Mouse (Mus musculus) retina, postnatal 7 days (tissue): Measurements from ENCODE around the gene Dnah5.

Experiments used
- DNase-seq: peaks from one replicate; pipeline ENCODE4 v3.0.0-alpha.2; 2012; ENCODE audit warnings: low read depth, low spot score

The Dnah5 gene

DNA sequence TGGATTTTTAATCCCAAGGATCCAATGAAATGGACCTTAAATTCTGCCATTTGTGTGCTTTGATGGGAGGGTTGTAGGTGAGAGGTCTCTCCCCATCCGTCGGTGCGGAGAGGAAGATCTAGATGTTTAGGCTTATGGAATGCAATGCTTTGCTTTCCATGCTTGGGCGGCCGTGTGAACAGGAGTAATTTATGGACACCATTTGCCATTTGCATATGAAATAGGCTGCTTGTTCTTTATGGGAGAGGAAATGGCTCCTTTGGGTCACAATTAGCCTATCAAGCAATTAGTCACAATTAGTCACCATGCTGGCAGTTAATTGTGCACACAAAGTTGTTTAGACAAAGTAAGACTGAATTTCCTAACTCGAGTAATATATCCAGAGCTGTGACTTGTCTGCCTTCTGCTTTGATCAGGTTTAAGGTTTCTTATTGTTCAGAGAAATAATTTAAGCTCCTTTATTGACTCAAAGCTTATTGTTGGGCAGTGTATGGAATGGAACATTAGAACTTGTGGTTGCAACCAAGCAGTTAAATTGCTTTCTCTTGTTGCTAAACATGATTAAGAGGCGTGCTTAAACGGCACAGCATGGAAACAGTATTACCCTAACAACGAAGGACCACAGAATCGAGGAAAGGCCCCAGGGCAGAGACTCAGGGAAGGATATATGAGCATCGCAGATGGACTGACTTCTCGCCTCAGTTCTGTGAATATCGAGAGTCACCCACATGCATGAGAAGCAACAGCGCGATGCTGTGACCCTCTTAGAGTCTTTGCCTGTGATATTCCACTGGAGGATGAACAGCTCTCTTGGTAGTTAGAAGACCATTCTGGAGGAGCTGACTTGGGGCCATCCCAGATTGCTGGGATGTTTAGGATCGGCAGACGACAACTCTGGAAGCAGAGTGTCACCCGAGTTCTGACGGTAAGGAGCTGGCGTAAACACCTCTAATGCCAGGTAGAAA, at the start of gene Dnah5:
Gene Dnah5 (plus strand): TSS at position 642 of the 965 bp plus-strand sequence.
- DNase-seq, result no peak

DNA sequence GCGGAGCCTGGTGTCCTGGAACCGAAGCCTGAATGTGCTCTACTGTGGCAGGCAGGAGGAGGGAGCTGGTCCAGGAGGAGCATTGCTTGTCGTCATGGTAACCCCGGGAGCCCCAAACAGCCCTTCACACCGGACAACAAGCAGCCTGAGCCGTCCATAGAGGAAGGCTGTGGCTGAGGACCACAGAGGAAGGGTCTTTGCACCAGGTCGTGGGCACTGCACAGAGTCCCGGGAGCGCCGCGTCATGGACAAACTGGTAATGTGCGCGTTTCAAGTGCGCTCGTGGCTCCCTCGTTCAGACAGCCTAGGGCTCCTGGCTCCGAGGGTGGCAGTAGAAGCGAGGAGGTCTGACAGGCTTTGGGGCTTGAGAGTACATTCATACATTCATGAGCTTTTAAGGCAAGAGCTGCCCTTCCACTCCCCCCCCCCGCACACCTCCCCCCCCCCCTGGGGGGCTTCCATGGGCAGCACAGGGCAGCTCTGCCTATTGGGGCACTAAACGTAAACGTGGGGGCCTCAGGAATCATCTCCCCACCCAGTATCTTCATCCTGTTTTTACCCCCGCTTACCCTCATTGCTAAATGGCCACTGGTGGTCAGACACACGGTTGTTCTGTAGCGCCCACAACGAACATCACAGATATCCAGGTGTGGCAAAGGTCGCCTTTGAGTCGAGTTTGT, 48.6 kb upstream of the Dnah5 start:
- no peak for DNase-seq

DNA sequence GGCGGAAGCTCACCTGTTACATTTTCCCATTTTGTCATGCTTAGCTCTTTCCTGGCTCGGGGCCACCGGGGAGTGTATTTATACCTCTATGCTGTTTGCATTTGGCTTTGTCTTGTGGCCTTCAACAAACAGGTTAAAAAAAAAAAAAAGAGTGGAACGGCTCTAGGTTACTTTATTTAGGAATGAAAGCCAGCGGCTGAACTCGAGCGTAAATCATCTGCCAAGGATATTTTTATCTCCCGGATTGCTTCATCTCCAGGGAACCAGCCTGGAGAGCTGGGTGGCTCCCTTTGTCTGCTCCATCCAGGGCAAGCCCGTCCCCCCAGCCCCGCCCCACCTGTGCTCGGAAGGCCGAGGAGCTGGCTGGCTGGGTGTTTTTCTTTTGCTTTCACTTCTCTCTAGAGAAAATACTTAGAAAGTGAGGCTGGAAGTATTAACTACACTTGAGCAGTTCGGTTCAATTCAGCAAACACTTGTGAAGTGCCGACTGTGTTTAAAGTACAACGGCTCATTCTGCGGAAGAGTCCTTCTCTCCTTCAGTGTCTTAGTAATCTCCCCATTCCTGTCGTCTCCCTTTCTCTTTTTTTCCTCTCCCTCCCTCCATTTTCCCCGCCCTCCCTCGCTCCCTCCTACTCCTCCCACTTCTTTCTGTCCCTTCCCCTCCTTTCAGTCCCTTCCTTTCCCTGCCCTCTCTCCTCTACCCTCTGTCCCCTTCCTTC, 44.6 kb upstream of the Dnah5 start:
- no peak for DNase-seq

DNA sequence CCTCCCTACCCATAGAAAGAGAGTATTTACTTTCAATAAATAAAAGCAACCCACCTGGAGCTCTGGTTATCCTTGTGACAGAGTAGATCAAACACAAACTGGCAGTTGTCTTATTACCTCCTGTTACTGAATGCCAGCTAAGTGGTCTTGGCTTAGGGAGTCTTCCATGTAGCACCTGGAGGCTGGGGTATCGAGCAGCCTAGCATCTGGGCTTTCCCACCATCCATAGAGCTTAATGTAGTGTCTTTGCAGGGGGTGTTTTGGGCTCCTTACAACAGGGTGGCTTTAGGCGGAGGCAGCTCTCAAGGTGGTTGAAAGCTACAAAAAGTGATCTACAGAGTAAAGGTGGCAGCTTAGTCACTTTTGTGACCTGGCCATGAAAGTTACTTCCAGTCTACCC, 41.3 kb upstream of the Dnah5 start:
- no peak for DNase-seq

DNA sequence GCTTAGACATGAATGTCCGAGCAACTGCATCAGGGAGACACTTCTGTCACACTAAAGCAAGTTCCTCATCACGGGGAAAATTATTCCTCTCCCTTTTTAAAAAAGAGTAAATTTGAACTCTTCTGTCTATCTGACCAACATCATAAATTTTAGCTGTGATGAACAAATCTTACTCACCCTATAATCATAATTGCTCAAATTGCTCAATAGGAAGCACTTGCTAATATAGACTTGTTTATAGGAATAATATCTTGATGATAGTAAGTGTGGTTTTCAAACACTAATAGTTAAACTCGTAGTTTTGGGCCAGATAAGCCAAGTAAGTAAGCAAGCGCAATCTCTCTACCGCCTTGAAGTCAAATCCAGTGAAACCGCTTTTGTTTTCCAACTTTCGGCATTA, 38.3 kb upstream of the Dnah5 start:
- no peak for DNase-seq

DNA sequence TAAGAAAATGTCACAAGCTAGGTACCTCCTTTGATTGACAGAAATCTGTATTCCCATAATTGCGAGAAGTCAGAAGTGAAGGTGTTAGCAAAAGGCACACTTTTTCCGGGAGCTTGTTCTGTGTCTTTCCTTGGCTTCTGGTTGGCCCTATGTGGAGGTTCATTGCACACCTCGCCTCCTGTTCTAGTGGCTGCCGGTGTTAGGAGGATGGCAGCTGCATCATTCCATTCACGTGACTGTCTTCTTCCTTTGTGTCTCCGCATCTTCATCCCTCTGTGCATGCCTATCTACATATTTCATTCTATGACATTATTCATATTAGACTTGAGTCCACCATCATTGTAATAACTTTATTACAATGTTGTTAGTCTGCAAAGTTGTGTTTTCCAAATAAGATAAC, 37.5 kb upstream of the Dnah5 start:
- no peak for DNase-seq

DNA sequence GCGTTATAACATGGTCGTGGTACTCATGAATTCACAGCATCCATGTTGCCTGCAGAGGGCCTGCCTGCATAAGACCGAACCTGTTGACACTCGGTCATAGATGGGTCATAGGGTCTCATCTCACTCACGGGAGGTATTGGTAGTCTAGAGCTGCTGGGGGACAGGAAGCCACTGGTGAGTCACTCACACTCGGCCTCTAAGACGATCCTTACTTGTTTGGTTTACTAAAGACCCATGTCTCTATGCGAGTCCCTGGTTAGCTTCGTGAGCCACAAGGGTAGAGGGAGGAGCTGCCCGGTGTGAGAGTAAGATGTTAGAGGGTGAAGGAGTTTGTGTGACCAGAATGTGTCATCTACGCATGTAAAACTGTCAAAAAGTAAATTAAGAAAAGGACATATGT, 24.6 kb upstream of the Dnah5 start:
- no peak for DNase-seq

DNA sequence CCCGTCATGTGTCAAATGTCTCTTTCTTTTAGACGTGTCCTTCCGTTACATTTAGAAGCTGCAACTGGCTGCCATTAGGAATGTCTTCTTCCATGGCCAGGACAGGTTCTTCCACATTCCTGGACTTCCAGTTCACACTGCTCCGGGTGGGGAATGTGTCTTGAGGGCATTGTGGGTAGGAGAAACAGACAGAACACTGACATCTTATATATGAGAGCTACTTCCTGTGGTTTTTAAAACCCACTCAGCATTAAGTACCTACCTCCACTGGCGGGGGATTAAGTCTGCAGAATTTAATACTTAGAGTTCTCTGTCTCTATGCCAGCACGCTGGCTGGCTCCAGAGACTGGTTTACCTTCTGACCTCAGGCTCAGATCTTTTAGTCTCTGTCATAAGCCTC, 24.0 kb upstream of the Dnah5 start:
- DNase-seq, result no peak

DNA sequence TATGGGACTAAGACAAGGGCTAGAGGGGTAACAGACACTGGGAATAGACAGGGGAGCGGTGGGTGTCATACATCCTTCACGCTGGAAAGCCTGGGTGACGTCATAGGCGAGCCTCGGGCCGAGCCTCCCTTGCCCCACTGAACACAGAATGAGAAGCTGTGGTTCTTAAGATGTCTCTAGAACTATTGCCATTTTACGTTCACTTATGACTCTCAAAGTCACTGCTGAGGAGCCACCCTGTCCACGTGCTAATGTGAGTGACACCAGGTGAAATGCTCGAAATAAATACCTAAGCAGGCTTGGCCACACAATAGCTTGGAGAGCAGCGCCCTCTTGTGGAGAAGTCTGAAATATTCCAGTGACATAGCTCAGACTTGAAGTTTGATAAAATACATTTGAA, 21.7 kb upstream of the Dnah5 start:
- DNase-seq, result peak; percentile 71

DNA sequence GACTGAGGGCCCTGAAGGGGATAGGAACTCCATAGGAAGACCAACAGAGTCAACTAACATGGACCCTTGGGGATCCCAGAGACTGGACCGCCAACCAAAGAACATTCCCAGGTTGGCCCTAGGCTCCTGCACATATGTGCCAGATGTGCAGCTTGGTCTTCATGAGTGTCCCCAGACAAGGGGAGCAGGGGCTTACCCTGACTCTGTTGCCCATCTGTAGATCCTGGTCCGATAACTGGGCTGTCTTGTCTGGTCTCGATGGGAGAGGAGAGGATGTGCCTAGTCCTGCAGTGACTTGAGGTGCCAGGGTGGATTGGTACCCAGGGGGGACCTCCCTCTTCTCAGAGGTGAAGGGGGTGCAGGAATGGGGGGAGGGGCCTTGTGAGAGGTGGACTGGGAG, 21.0 kb upstream of the Dnah5 start:
- no peak for DNase-seq

DNA sequence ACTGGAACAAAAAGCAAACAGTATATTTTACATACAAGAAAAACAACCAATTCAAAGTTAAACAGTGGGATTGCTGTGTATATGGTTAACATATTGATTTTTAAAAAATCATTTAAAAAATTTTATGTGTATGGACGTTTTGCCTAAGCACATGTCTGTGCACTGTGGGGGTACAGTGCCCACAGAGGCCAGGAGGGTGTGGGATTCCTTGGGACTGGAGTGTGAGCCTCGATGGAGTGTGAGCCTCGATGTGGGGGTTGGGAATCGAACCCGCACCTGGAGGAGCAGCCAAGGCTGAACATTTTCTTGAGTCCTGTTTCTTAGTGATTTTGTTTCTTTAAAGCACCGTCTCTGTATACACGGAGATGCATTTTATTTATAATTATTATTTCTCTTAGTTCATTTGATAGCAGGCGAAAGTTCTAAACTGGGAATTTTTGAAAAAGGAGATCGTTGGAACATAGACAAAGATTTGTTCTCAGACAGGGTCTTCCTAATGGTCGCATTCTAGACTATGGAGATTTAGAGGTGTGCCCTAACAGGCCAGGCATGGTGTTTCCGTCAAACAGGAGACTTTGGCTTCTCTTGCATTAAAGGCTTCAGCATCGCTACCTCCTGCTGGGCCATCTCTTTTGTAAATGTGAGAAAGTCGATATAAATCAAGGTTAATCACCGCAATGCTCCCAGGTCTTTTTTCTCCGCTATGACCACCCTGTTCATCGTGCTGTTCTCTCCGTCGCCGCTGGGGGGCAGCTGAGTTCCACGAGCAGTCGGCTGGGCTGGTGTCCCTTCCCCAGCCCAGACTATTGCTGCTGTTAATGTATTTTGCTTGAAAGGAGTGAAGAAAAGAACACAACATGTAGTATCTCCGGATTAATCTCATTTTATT, 15.8 kb upstream of the Dnah5 start:
- peak; percentile 45 for DNase-seq

DNA sequence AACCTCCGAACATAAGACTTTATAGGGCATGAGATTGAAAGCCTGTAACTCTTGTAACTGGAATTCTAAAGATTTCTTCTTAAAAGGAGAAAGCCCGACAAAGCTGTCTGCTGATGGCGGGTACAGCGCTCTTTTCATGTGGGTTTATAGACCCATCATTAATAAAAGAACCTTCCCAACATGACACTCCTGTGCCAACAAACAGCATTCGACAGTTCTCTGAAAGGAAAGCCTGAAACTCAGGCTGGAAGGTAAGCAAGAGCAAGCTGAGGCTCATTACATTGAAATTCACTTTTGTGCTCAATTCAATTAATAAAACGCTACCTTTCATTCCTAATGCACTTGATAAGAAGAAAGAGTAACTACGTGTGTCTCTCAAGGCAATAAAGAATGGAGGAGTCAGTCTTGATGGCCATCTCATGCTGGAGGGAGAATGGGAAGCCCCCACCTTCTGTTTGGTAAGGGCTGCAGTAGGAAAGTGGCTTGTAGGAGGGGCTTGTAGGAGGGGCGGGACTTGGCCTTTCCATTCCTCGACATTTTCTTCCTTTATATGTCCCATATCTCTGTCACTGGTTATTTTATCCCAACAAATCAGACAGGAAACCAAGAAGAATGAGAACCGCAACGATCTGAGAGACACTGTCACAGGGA, 15.1 kb upstream of the Dnah5 start:
- no peak for DNase-seq

DNA sequence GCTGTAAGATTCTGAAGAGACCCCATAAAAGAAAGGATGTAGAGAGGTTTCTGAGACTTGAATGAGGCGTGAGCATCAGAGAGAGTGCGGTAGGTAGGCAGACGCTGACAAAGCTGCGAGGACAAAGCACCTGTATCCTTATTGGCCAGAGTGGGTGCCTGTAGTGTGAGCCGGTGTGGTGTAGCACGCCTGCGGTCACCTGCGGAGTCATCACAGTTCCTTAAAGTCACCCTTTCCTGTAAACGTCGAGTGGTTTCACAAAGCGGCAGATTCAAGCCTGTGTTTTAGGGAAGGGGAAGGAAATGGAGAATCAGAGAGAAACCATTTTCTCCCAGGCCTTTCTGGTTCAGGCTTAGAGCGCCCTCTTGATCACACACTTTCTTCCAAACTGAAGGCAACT, 13.9 kb upstream of the Dnah5 start:
- no peak for DNase-seq

DNA sequence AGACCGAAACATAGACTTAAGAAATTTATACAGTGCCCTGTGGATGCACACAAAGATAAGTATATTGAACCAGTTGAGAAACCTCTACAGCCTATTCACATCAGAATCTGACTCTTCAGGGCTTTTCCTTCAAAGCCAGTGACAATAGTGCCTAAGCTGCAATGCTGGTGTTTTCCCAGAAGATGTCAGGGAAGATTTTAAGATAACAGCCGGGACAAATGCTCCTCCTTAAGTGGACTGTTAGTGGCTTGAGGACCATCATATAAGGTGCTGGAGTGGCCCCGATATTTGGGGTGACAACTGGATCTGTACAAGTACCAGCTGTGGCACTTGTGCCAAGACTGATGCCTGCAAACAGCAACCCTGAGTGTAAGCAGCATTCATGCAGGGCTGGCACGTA, 4.9 kb upstream of the Dnah5 start:
- DNase-seq, result no peak

DNA sequence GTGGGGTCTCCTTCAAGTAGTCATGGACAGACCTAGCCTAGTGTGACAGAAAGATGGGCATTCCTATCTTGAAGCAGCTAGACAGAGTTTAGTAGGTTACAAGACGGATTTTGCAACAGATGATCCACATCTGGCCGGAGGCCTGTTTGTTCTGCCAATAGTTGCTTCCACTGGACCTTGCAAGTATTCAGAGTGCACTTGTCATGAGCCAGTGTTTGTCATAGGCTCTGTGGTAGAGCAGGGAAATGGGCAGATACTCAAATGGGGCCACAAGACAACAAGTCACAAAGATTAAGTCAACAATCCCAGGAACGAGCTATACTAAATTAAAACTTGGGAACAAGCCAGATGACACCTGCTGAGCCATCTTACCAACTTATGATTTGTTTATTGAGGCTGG, 1.1 kb downstream of the Dnah5 start:
- DNase-seq, result no peak

DNA sequence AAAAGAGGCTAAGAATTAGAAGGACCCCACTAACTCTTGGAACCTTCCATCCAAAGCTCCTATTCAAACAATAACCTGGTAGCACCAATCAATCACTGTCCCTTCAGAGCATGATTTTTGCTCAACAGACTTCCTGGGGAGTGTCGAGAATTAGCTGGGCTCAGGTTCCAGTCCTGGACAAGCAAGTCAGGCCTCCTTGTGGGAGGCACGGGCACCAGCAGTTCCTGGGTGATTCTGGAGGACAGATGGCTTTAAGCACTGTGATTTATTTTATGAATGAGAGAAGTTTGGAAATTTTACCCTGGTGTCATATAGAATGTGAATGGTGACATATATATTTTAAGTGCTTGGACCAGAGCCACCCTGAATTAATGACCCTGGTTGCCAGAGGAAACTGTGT, 4.0 kb downstream of the Dnah5 start:
- DNase-seq, result no peak

DNA sequence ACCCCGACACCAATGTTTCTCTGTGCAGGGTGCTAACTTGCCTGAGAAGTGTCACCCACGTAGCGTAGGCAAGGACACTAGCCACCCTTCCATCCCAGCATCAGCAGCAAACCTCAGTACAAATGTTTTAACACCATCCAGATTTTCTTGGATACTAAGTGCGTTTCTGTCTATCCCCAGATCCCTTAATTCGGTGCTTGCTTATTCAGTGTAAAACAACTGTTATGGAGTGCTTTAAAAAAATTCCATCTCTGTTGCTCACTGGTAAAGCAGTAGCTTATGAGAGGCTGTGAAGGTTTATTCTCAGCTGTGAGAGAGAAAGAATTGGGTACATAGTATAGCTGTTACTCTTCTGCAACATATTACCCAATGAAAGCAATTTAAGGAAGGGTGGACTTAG, 9.5 kb downstream of the Dnah5 start:
- DNase-seq, result no peak

DNA sequence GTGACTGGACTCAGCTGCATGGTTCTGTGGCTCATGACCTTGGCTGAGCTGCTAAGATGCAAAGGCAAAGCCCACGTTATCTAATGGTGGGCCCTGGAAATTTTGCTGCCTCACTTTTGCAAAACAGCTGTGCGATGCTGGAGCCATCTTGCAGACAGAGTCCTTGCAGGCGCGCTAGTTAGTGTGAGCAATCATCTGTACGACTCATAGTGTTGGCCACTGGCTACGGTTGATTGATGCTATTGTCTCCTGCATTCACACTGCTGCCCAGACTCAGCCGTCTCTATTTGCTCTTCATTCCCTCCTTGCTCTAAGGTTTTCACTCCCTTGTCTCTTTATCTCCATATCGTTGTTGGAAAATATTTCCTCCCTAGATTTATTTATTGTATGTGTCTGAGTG, 12.8 kb downstream of the Dnah5 start:
- DNase-seq, result no peak

DNA sequence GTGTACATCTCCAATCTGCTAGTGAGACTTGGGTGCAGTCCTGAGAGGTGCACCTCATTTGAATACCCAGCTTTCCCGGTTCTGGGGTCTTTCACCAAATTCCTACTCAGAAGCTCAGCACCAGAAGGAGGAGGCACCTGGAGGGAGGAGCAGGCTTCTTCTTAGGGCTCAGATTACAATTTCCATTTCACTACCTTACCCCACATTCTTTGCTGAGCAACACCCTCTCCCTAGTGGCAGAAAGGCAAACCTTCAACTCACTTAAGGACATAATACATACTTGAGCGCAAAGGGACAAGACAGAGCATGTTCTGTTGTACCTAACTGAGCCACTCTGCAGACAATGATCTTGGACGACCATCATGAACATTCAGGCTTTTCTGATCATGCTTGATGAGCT, 23.8 kb downstream of the Dnah5 start:
- DNase-seq, result no peak

DNA sequence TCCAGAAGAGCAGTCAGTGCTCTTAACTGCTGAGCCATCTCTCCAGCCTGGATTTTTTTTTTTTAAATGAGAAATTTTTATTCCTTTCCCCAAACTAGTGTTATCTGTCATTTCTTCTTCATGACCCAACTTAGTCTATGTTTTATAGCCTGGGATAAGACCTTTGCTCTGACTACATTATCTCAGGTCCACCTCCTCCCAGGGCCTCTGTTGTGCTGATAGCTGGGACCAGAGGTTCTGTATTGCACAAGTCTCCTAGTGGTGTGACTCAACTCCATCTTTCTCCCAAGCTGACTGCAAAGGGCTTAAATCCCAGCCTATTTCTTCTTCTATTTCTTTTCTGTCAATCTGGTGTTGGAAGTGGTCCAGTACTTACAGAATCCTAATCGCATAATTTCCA, 56.7 kb downstream of the Dnah5 start:
- no peak for DNase-seq

DNA sequence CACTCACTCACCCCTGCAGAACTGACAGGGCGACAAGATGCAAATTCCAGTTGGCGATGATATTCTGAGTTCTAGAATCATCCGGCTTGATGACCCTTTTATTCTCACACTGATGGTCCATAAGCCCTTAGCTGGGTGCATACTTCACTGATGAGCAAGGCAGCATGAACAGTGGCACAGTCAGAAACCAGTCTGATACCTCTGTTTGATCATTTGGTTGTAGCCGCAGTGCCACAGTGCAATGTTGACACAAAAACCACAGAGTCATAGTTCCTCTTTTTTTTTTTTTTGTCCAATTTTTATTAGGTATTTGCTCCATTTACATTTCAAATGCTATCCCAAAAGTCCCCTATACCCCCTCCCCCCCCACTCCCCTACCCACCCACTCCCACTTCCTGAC, 95.9 kb downstream of the Dnah5 start:
- DNase-seq, result no peak
